ENCODE assay signal across 9 mouse cellular contexts in the genomic region with DNA sequence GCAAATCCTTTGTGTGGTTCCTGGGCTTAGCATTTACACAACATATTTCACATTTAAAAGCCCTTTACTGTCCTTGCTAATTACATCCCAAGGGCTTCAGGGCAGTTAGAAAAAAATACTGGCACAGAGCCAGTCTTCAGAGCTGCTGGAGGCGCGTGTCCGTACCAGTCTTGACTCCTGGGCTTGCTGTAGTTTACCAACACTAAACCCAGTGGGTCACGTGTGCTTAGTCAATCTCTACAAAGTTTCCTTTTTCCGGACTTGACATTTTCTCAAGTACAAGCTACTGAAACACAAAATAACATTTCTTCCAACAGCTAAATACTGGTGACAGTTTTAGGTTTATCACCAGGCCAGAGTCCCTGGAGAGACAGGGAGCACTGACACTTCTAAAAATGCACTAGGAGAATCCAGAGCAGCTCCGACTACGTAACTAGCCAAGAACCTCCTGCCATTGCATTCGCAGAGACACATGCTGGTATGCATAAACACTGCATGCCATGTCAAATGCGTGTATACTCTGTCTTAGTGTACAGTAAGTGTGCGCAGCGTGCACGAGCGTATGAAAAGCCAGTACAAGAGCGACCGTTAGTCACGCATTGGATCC. TPM values are rescaled to one million over a fixed set of nuclear protein-coding genes. Genes with fewer than 3 reads are reported as not detected.
A peak's percentile ranks its signal among the peaks of the same experiment; 100 is the strongest.
DNase-seq lines count a peak whose midpoint lies in the region; ATAC-seq and TF ChIP-seq lines count a peak whose summit lies in the region.
"Had no signal": no experiment of that assay in that cellular context is flagged by ENCODE, and none has a peak within 500 bp of the region (broad histone marks: within the 10 kb centered on the region; RNA-seq: fewer than 3 reads in every experiment).

No protein-coding gene starts in this region.

- H3K4me3 ChIP-seq in gastrocnemius, adult 2 months = peak overlapping the region; percentile 40
- H3K4me3 ChIP-seq in forebrain, embryonic 16.5 days (replicated peaks; ENCODE audit: low read length) = no peak overlapping the region
- H3K4me3 ChIP-seq in midbrain, embryonic 12.5 days = no peak overlapping the region
- H3K4me3 ChIP-seq: embryonic facial prominence, embryonic 13.5 days had no signal

- H3K36me3 ChIP-seq in forebrain, embryonic 16.5 days (ENCODE audit: control insufficient read depth, insufficient read depth) = no peaks in the 10 kb centered on the region
- no peaks in the 10 kb centered on the region for H3K36me3 ChIP-seq in midbrain, embryonic 12.5 days
- H3K36me3 ChIP-seq: embryonic facial prominence, embryonic 13.5 days had no signal

- peak overlapping the region; percentile 25 for H3K27ac ChIP-seq in gastrocnemius, adult 2 months
- H3K27ac ChIP-seq in forebrain, embryonic 16.5 days (ENCODE audit: low read length) = no peak overlapping the region
- H3K27ac ChIP-seq in midbrain, embryonic 12.5 days (replicated peaks) = no peak overlapping the region
- H3K27ac ChIP-seq: embryonic facial prominence, embryonic 13.5 days had no signal

- no peak for DNase-seq in gastrocnemius, adult 2 months
- no peak for DNase-seq in gastrocnemius, postnatal 4 days (ENCODE audit: low spot score in 2 of 2)
- peak; percentile 52 for DNase-seq in kidney, adult 18-20 months
- DNase-seq in spleen, postnatal 10 days (ENCODE audit: low spot score in 2 of 2) = no peak

- H3K9ac ChIP-seq in forebrain, embryonic 16.5 days (replicated peaks; ENCODE audit: low read depth, low read length) = no peak overlapping the region
- H3K9ac ChIP-seq in midbrain, embryonic 12.5 days (replicated peaks) = no peak overlapping the region
- H3K9ac ChIP-seq: embryonic facial prominence, embryonic 13.5 days had no signal

- ATAC-seq in forebrain, embryonic 16.5 days = peak; percentile 52
- ATAC-seq in midbrain, embryonic 12.5 days (ENCODE audit: low FRiP score, low read depth) = peak; percentile 34; the same call in 1 of the 2 replicates
- no peak for ATAC-seq in megakaryocyte-erythroid progenitor cell, adult 5-6 weeks (replicated peaks; ENCODE audit: low FRiP score, low TSS enrichment, poor library complexity, severe bottlenecking)
- ATAC-seq in megakaryocyte progenitor cell, adult 5-6 weeks (replicated peaks; ENCODE audit: poor library complexity) = no peak

- no peaks in the 10 kb centered on the region for H3K9me3 ChIP-seq in forebrain, embryonic 16.5 days (ENCODE audit: control insufficient read depth, low read length)
- H3K9me3 ChIP-seq in midbrain, embryonic 12.5 days = no peaks in the 10 kb centered on the region
- H3K9me3 ChIP-seq: embryonic facial prominence, embryonic 13.5 days had no signal

- intact Hi-C loops in gastrocnemius, adult 2 months (cut with DNase I) = loop anchor here (1.0 to 5.0 kb wide), 3 partner anchors 183 to 463 kb away; no protein-coding TSS in a partner anchor

- peaks cover 9% of the 10 kb centered on the region for H3K4me1 ChIP-seq in forebrain, embryonic 16.5 days (replicated peaks; ENCODE audit: control insufficient read depth, insufficient read depth, low read length)
- H3K4me1 ChIP-seq in midbrain, embryonic 12.5 days = peaks cover 9% of the 10 kb centered on the region

- 41% methylated on average over 16 of the region's 16 CpGs for WGBS in forebrain, embryonic 16.5 days
- WGBS in midbrain, embryonic 12.5 days = 83% methylated on average over 16 of the region's 16 CpGs

- peak overlapping the region; percentile 0; the same call in 1 of the 2 replicates for H3K4me2 ChIP-seq in forebrain, embryonic 16.5 days (ENCODE audit: low read length)
- H3K4me2 ChIP-seq in midbrain, embryonic 12.5 days (replicated peaks) = no peak overlapping the region
- H3K4me2 ChIP-seq: embryonic facial prominence, embryonic 13.5 days had no signal

- H3K27me3 ChIP-seq in forebrain, embryonic 16.5 days (replicated peaks; ENCODE audit: control insufficient read depth, insufficient read depth, low read length) = no peaks in the 10 kb centered on the region
- no peaks in the 10 kb centered on the region for H3K27me3 ChIP-seq in midbrain, embryonic 12.5 days
- H3K27me3 ChIP-seq: embryonic facial prominence, embryonic 13.5 days had no signal

- TF ChIP-seq CTCF in gastrocnemius, adult 2 months (IDR thresholded peaks at IDR 0.05) = no peak

RNA-seq across cellular contexts. Expression of a gene that starts 8.4 kb away (rescaled TPM):
- total RNA-seq in gastrocnemius, adult 2 months (2021) = 10 to 100 TPM in 1 of 2 experiments, 1 to 10 TPM in 1; 9.8 to 10.6 TPM
- total RNA-seq in gastrocnemius, postnatal 4 days (2021) = 10 to 100 TPM; 25.2 to 31.1 TPM
- polyA plus RNA-seq in forebrain, embryonic 16.5 days (2015; fragmentation: Nextera tagmentation; extraction: Ambion mirVana) = 50.0 and 56.3 TPM in 2 replicates
- 66.3 and 73.6 TPM in 2 replicates for polyA plus RNA-seq in midbrain, embryonic 12.5 days (2016; fragmentation: Nextera tagmentation; extraction: Ambion mirVana)
- total RNA-seq in megakaryocyte-erythroid progenitor cell, adult 5-6 weeks (2014; fragmentation: Nextera tagmentation) = 18.3 and 41.6 TPM in 2 replicates
- total RNA-seq in megakaryocyte-erythroid progenitor cell, adult 5-6 weeks (2017) = 30.3 and 36.2 TPM in 2 replicates
- 33.9 and 38.5 TPM in 2 replicates for total RNA-seq in megakaryocyte progenitor cell, adult 5-6 weeks (2015)
- total RNA-seq in megakaryocyte progenitor cell, adult 5-6 weeks (2017) = 26.1 and 37.4 TPM in 2 replicates

Comparison
In these comparisons a context has a peak if more than half of its experiments do, and no peak if none do; other contexts are left out.
1. ATAC-seq: peak in forebrain, embryonic 16.5 days (single experiment) and midbrain, embryonic 12.5 days (single experiment); none in megakaryocyte-erythroid progenitor cell, adult 5-6 weeks (single experiment) and megakaryocyte progenitor cell, adult 5-6 weeks (single experiment).